Comparison of ENCODE assay signal across 8 mouse cellular contexts in the genomic region with DNA sequence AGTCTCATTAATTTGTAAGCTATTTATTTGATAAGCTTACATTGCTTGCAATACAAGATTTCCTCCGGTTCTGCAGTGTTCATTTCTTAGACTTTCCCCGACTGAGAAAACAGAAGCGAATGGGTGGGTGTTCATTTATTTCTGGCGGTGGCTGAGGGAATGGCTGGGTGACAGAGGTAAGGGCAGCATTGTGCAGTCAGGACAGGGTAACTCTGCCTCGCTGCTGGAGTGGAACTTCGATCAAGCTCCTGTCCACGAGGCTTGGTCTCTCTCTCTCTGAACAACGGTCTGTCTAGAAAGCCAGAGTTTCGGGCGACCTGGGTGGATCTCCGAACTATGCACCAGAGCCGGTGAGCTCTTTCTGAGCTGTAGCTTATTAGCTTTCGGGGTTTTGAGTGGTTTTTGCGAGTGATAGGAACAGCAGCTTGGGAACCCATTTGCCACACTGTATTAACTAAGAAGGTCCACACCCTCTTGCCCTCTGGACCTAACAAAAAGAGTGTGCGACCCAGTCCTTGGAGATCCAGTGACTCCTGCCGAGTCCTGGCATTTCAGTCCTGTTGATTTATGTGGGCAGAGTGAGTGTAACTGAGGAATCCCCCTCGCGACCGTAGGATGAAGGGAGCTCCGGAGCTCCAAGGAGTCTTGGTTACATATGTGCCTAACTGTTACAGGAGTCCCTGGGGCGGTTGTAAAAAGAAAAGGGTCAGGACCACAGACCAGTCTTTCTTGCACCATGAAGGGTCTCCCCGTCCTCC. TPM values are rescaled to one million over a fixed set of nuclear protein-coding genes. Genes with fewer than 3 reads are reported as not detected.
A peak's percentile ranks its signal among the peaks of the same experiment; 100 is the strongest.
DNase-seq lines count a peak whose midpoint lies in the region; ATAC-seq and TF ChIP-seq lines count a peak whose summit lies in the region.

No protein-coding gene starts in this region.

- 0 out of 2 replicates have a peak, but pooled peaks have one; percentile 16 for ATAC-seq in granulocyte monocyte progenitor cell, adult 5-6 weeks (replicated peaks; ENCODE audit: poor library complexity, severe bottlenecking)
- peak; percentile 23; the same call in 1 of the 2 replicates for ATAC-seq in limb, embryonic 14.5 days (ENCODE audit: low FRiP score, low read depth)

- TF ChIP-seq POLR2A in limb, embryonic 14.5 days (IDR thresholded peaks at IDR 0.05; ENCODE audit: borderline replicate concordance, extremely low read depth, insufficient read depth, insufficient read length): no peak
- no peak for TF ChIP-seq POLR2A in olfactory bulb, adult 2 months (IDR thresholded peaks at IDR 0.05; ENCODE audit: insufficient read depth, low read depth, low read length)

- no peaks in the 10 kb centered on the region for H3K36me3 ChIP-seq in E14TG2a.4 (ENCODE audit: insufficient read depth, low read length)
- H3K36me3 ChIP-seq in limb, embryonic 14.5 days (ENCODE audit: control insufficient read depth, insufficient read depth, low read length): no peaks in the 10 kb centered on the region

- peaks cover 34% of the 10 kb centered on the region for H3K4me1 ChIP-seq in E14TG2a.4 (replicated peaks; ENCODE audit: low read depth, low read length)
- no peaks in the 10 kb centered on the region for H3K4me1 ChIP-seq in limb, embryonic 14.5 days (ENCODE audit: control insufficient read depth, insufficient read depth, low read length)
- H3K4me1 ChIP-seq in olfactory bulb, adult 2 months (ENCODE audit: control insufficient read depth, insufficient read depth, low read length): peaks cover 20% of the 10 kb centered on the region

- H3K9me3 ChIP-seq in E14TG2a.4 (ENCODE audit: low read length): no peaks in the 10 kb centered on the region
- H3K9me3 ChIP-seq in limb, embryonic 14.5 days (ENCODE audit: control insufficient read depth, low read length): no peaks in the 10 kb centered on the region

- peak overlapping the region; percentile 77 for H3K4me3 ChIP-seq in E14TG2a.4 (replicated peaks; ENCODE audit: low read length)
- H3K4me3 ChIP-seq in limb, embryonic 14.5 days (replicated peaks; ENCODE audit: low read length): peak overlapping the region; percentile 53
- peak overlapping the region; percentile 63 for H3K4me3 ChIP-seq in olfactory bulb, adult 2 months (ENCODE audit: insufficient read depth, low read depth, low read length)

- H3K4me2 ChIP-seq in limb, embryonic 14.5 days (replicated peaks; ENCODE audit: low read depth, low read length, severe bottlenecking): peak overlapping the region; percentile 83

- DNase-seq in embryo, embryonic 9.5 days (ENCODE audit: extremely low spot score): peak; percentile 16
- DNase-seq in embryo, embryonic 10.5 days (ENCODE audit: low spot score): no peak
- no peak for DNase-seq in limb, embryonic 14.5 days (ENCODE audit: low spot score)
- no peak for DNase-seq in retina, embryonic 14.5 days (ENCODE audit: low spot score)
- no peak for DNase-seq in cerebellum, adult 8-10 months

- WGBS in limb, embryonic 14.5 days: 14% methylated on average over 22 of the region's 22 CpGs
- 6% methylated on average over 22 of the region's 22 CpGs for WGBS in olfactory bulb, adult 2 months

- H3K27me3 ChIP-seq in E14TG2a.4 (ENCODE audit: insufficient read depth, low read length): peaks cover 44% of the 10 kb centered on the region
- H3K27me3 ChIP-seq in limb, embryonic 14.5 days (ENCODE audit: control insufficient read depth, insufficient read depth, low read length): no peaks in the 10 kb centered on the region

- no peak overlapping the region for H3K27ac ChIP-seq in limb, embryonic 14.5 days (replicated peaks; ENCODE audit: low read depth, low read length)
- no peak overlapping the region for H3K27ac ChIP-seq in olfactory bulb, adult 2 months (ENCODE audit: insufficient read depth, low read depth, low read length)

- TF ChIP-seq CTCF in E14TG2a.4 (conservative IDR thresholded peaks at IDR 0.05; ENCODE audit: low read length): no peak
- no peak for TF ChIP-seq CTCF in olfactory bulb, adult 2 months (IDR thresholded peaks at IDR 0.05; ENCODE audit: insufficient read depth, low read depth, low read length)

- peak overlapping the region; percentile 78 for H3K9ac ChIP-seq in limb, embryonic 14.5 days (ENCODE audit: low read depth, low read length, severe bottlenecking)

RNA-seq across cellular contexts. Expression of gene Arntl2, which starts 0.5 kb away (rescaled TPM):
- total RNA-seq in granulocyte monocyte progenitor cell, adult 5-6 weeks (2014; fragmentation: Nextera tagmentation): not detected in 2 replicates
- not detected in 2 replicates for total RNA-seq in granulocyte monocyte progenitor cell, adult 5-6 weeks (2017)
- polyA plus RNA-seq in limb, embryonic 14.5 days (2012; rRNA removed): 13.4 and 20.5 TPM in 2 replicates
- 3.2 and 3.6 TPM in 2 replicates for polyA plus RNA-seq in limb, embryonic 14.5 days (2014; fragmentation: Nextera tagmentation; extraction: Ambion mirVana)
- not detected in 2 replicates for polyA plus RNA-seq in olfactory bulb, adult 2 months (2012; ENCODE audit: insufficient read depth, insufficient read length, low replicate concordance, missing spikeins)

RNA-seq across cellular contexts. Expression of gene Smco2, which starts 54.6 kb away (rescaled TPM):
- not detected in 2 replicates for total RNA-seq in granulocyte monocyte progenitor cell, adult 5-6 weeks (2014; fragmentation: Nextera tagmentation)
- total RNA-seq in granulocyte monocyte progenitor cell, adult 5-6 weeks (2017): not detected in 2 replicates
- not detected in 2 replicates for polyA plus RNA-seq in limb, embryonic 14.5 days (2012; rRNA removed)
- not detected in 2 replicates for polyA plus RNA-seq in limb, embryonic 14.5 days (2014; fragmentation: Nextera tagmentation; extraction: Ambion mirVana)
- not detected in 2 replicates for polyA plus RNA-seq in olfactory bulb, adult 2 months (2012; ENCODE audit: insufficient read depth, insufficient read length, low replicate concordance, missing spikeins)
